Mouse (Mus musculus) lung, embryonic 14.5 days (tissue): ENCODE results near the gene B3galt6. TPM values are rescaled to one million over a fixed set of nuclear protein-coding genes. Genes with fewer than 3 reads are reported as not detected.

Experiments
- ATAC-seq: fragments of 200-750 bp; cut with Nextera tagmentation; 2 replicates; pipeline ENCODE4 v1.8.0; 2017; ENCODE audit warnings: mild to moderate bottlenecking, moderate TSS enrichment, moderate library complexity; ENCODE audit not compliant: insufficient read depth
- DNase-seq: peaks from one replicate; pipeline ENCODE4 v3.0.0-alpha.2; 2015
- H3K27ac ChIP-seq: fragments of 300-500 bp; sonication (generic); 2 replicates; pipeline ENCODE4 v1.5.1; 2014; ENCODE audit warnings: low read depth, mild to moderate bottlenecking, moderate library complexity
- H3K27me3 ChIP-seq: fragments of 300-500 bp; sonication (generic); 2 replicates; pipeline ENCODE4 v1.6.1; 2014; ENCODE audit warnings: low read length, control low read depth; ENCODE audit not compliant: insufficient read depth
- H3K36me3 ChIP-seq: fragments of 300-500 bp; sonication (generic); 2 replicates; pipeline ENCODE4 v1.6.1; 2014; ENCODE audit warnings: control low read depth; ENCODE audit not compliant: insufficient read depth
- H3K4me1 ChIP-seq: fragments of 300-500 bp; sonication (generic); 2 replicates; pipeline ENCODE4 v1.6.1; 2014; ENCODE audit warnings: antibody characterized with exemption, control low read depth; ENCODE audit not compliant: insufficient read depth
- H3K4me2 ChIP-seq: fragments of 300-500 bp; sonication (generic); 2 replicates; pipeline ENCODE4 v1.6.1; 2014; ENCODE audit warnings: mild to moderate bottlenecking
- H3K4me3 ChIP-seq: fragments of 300-500 bp; sonication (generic); 2 replicates; pipeline ENCODE4 v1.5.1; 2014; ENCODE audit warnings: low read depth, low read length
- H3K9ac ChIP-seq: fragments of 300-500 bp; sonication (generic); 2 replicates; pipeline ENCODE4 v1.6.1; 2014
- H3K9me3 ChIP-seq: fragments of 300-500 bp; sonication (generic); 2 replicates; pipeline ENCODE4 v1.6.1; 2016; ENCODE audit warnings: low read depth, low read length, control low read depth
- CTCF ChIP-seq: IDR thresholded peaks from 2 replicates; pipeline ENCODE4 v1.5.1; 2016; ENCODE audit warnings: antibody characterized with exemption, low read depth
- WGBS: fragments of 180-500 bp; shearing (Covaris S2); extraction: QIAGEN DNeasy Blood & Tissue Kit; methylation state at CpG from one replicate; pipeline ENCODE4 v1.1.7; 2014; 5-methylcytosine and 5-hydroxymethylcytosine counted together
- polyA plus RNA-seq: library from polyadenylated mRNA; unstranded; fragments of >200 nt; fragmentation: Nextera tagmentation; extraction: Ambion mirVana; gene quantifications from 2 replicates; pipeline ENCODE4 v1.2.1, GENCODE M21; 2014

B3galt6 gene
- polyA plus RNA-seq: 17.1 and 18.2 TPM in 2 replicates

DNA sequence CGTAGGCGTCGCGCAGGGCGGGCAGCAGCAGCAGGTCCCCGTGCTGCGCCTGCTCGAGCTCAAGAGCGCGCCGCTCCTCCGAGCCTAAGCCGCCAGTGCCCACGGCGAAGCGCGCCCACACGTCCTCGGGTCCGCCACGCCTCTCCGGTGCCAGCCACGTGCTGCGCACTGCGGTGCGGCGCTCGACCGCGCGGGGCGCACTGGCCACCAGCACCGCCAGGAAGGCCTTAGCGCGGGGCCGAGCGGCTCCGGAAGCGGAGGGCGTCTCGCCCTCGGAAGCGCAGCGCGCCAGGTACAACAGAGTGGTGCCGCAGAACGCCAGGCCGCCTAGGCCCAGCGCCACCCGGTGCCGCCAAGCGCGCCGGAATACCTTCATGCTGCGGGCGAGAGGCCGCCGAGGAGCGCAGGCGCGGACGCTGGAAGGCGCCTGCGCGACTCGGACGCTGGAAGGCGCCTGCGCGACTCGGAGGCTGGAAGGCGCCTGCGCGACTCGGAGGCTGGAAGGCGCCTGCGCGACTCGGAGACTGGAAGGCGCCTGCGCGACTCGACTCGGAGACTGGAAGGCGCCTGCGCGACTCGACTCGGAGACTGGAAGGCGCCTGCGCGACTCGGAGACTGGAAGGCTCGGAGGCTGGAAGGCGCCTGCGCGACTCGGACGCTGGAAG, at the start of gene B3galt6, which contains the start of gene Sdf4:
TSS of gene B3galt6 (minus strand) at position 409 of the 665 bp plus-strand sequence.
TSS of gene Sdf4 (plus strand) at position 632 of the 665 bp plus-strand sequence.
- H3K36me3 ChIP-seq: peaks cover 27% of the 10 kb centered on the region
- no peaks in the 10 kb centered on the region for H3K9me3 ChIP-seq
- under 1% methylated on average over 94 of the region's 99 CpGs for WGBS
- H3K9ac ChIP-seq: peak within 1 kb of the TSS; percentile 84
- TF ChIP-seq CTCF: peak; percentile 54
- ATAC-seq (peak; percentile 89), DNase-seq (peak; percentile 94)
- H3K27ac ChIP-seq: peak within 1 kb of the TSS; percentile 96
- peak within 1 kb of the TSS; percentile 100 for H3K4me2 ChIP-seq
- no peaks in the 10 kb centered on the region for H3K27me3 ChIP-seq
- peaks cover 13% of the 10 kb centered on the region for H3K4me1 ChIP-seq
- peak within 1 kb of the TSS; percentile 86 for H3K4me3 ChIP-seq

DNA sequence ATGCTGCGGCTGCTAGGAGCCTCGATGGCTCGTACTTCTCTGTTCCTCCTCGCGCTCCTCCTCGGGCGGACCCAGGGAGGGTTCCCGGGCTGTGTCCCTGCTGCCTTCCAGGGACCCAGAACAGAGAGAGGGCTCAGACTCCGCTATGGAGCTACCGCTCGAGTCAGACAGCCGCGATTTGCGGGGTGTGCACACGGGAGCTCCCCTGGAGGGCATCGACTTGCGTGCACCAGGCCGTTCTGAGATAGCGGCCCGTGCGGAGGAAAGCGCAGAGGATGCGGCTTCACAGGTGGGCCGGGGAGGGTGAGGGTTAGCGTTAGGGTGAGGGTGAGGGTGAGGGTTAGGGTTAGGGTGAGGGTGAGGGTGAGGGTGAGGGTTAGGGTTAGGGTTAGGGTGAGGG, 42.5 kb upstream of the B3galt6 start:
- Histone ChIP-seq H3K4me1 (peaks cover 12% of the 10 kb centered on the region; the same call in 1 of the 2 replicates), H3K27me3 (peaks cover 19% of the 10 kb centered on the region), H3K36me3 (no peaks in the 10 kb centered on the region), H3K4me2 (peak overlapping the region; percentile 32), H3K27ac (no peak overlapping the region), H3K9ac (no peak overlapping the region), H3K9me3 (no peaks in the 10 kb centered on the region), H3K4me3 (peak overlapping the region; percentile 2; the same call in 1 of the 2 replicates)
- DNase-seq: no peak
- 10% methylated on average over 25 of the region's 25 CpGs for whole genome bisulfite sequencing
- ATAC-seq: no peak
- TF ChIP-seq CTCF: no peak

DNA sequence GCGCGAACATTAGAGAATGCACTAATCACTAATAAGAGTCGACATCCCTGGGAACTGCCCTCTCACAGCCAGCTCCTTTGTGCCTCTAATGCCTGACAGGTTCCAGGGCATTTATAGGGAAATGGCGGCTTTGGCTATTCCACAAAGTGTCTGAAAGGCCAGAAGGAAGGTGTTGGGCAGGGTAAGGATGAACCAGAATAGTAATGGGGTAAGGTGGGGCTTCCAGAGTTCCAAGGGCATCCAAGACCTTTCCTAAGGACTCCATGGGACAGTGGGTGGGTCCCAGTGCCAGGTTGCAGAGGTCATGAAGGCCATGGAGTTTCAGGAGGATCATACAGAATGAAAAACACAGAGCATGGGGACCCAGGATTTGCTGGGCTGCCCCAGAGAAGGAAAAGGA, 41.9 kb upstream of the B3galt6 start:
- Histone ChIP-seq H3K27ac (no peak overlapping the region), H3K27me3 (peaks cover 19% of the 10 kb centered on the region), H3K4me3 (peak overlapping the region; percentile 2; the same call in 1 of the 2 replicates), H3K4me2 (no peak overlapping the region), H3K36me3 (0 out of 2 replicates have a peak, but pooled peaks cover 3% of the 10 kb centered on the region), H3K4me1 (peaks cover 12% of the 10 kb centered on the region; the same call in 1 of the 2 replicates), H3K9ac (no peak overlapping the region), H3K9me3 (no peaks in the 10 kb centered on the region)
- ATAC-seq (no peak), DNase-seq (no peak)
- no peak for TF ChIP-seq CTCF
- 74% methylated on average over 4 of the region's 4 CpGs for WGBS

DNA sequence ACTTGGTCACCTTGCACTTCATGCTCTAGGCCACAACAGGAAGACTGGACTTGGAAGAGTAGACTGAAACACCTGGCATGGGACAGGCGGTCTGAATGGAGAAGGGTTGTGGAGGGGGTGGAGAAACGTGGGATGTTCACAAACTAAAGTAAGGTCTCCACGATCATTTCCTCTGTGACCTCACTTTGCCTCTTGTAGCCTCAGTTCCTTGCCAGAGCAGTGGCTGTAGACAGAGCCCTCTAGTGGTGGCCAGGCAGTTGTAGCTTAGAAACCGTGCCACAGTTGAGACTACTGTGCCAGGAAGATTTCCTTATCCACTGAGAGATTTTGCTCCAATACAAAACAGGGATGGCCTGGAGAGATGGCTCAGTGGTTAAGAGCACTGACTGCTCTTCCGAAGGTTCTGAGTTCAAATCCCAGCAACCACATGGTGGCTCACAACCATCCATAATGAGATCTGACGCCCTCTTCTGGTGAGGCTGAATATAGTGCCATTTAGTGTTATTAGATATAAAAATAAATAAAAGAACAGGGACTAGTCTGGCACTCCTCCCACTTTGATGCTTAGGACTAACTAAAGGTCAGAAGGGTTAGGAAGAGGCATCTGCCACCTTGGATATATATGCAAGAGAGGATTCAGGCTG, 41.1 kb upstream of the B3galt6 start:
- Histone ChIP-seq H3K27ac (no peak overlapping the region), H3K4me1 (peaks cover 12% of the 10 kb centered on the region; the same call in 1 of the 2 replicates), H3K9me3 (no peaks in the 10 kb centered on the region), H3K36me3 (0 out of 2 replicates have a peak, but pooled peaks cover 4% of the 10 kb centered on the region), H3K27me3 (peaks cover 19% of the 10 kb centered on the region), H3K4me2 (no peak overlapping the region), H3K4me3 (no peak overlapping the region), H3K9ac (no peak overlapping the region)
- DNase-seq (peak; percentile 78), ATAC-seq (no peak)
- 39% methylated on average over 6 of the region's 6 CpGs for WGBS
- peak; percentile 76 for TF ChIP-seq CTCF

DNA sequence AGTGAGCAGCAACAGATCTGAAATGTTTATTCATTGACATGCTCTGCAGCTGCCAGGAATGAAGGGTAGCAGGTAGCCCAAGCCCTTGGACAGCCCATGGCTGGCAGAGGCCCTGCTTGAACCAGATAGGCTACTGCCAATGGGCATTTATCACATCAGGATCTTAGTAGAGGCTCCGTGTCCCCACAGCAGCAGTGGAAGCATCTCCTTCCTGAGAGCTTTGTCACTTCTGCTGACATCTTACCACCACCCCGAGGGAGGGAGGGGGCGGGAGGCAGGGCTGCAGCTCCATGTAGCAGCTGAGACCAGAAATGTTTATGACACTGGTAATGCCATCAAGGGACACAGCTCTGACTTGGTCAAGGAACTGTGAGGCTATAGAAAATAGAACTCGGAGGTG, 40.4 kb upstream of the B3galt6 start:
- peak overlapping the region; percentile 80; the same call in 1 of the 2 replicates for H3K4me2 ChIP-seq
- H3K4me1 ChIP-seq: peaks cover 12% of the 10 kb centered on the region; the same call in 1 of the 2 replicates
- ATAC-seq (no peak), DNase-seq (no peak)
- H3K9ac ChIP-seq: no peak overlapping the region
- H3K4me3 ChIP-seq: no peak overlapping the region
- H3K9me3 ChIP-seq: no peaks in the 10 kb centered on the region
- H3K36me3 ChIP-seq: 0 out of 2 replicates have a peak, but pooled peaks cover 4% of the 10 kb centered on the region
- H3K27me3 ChIP-seq: peaks cover 19% of the 10 kb centered on the region
- no peak for TF ChIP-seq CTCF
- 73% methylated on average over 4 of the region's 4 CpGs for WGBS
- no peak overlapping the region; the same call in 1 of the 2 replicates for H3K27ac ChIP-seq

DNA sequence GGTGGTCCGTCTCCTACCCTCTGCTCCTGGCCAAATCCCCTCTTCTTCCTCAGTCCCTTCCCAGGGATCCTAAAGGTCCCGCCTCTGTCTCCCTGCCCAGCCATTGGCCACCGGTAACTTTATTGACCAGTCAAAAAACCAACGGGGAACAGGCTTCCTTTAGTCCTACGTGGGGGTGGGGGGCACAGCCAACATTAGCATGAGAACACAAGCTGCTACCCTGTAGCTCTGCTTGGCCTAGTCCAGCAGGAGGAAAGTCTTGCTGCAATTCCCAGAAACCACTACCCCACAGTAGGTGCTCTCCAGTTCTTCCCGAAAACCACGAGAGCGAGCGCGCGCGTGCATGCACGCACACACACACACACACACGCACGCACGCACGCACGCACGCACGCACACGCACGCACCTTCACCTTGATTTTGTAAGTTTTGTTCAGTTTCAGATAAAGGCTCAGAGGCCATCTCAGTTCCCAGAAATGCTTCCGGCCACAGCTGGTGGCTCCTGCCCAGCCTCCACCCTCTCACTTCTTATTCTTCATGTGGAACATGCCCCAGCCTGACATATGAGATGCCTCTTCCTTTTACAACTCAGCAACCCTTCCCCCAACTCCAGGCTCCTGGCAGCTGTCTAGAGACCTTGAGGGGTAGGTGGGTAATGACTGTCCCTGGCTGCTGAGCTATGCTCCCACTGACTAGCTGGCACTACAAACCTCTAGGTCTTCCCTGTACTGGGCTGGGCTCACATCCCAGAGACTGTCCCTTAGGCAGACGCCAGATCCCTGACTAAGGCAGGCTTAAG, 39.3 kb upstream of the B3galt6 start:
- peak; percentile 88 for DNase-seq
- Histone ChIP-seq H3K4me1 (peaks cover 12% of the 10 kb centered on the region; the same call in 1 of the 2 replicates), H3K9ac (peak overlapping the region; percentile 53), H3K27ac (peak overlapping the region; percentile 89), H3K9me3 (no peaks in the 10 kb centered on the region), H3K36me3 (0 out of 2 replicates have a peak, but pooled peaks cover 7% of the 10 kb centered on the region), H3K27me3 (peaks cover 19% of the 10 kb centered on the region), H3K4me3 (peak overlapping the region; percentile 41), H3K4me2 (peak overlapping the region; percentile 80)
- peak; percentile 92 for ATAC-seq
- 2% methylated on average over 24 of the region's 24 CpGs for WGBS
- no peak for TF ChIP-seq CTCF
